Mouse (Mus musculus): Measurements from ENCODE around the gene Gm10719.
"Not testable (repeated sequence)": the region's sequence is repeated elsewhere in the genome, so short reads cannot be mapped to it uniquely, and the experiment has no call there.

DNA sequence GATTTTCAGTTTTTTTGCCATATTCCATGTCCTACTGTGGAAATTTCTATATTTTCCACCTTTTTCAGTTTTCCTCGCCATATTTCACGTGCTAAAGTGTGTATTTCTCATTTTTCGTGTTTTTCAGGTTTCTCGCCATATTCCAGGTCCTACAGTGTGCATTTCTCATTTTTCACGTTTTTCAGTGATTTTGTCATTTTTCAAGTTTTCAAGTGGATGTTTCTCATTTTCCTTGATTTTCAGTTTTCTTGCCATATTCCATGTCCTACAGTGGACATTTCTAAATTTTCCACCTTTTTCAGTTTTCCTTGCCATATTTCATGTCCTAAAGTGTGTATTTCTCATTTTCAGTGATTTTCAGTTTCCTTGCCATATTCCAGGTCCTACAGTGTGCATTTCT lies 8.9 kb downstream of the Gm10719 start:
- TF ChIP-seq CTCF (IDR thresholded peaks at IDR 0.05; ENCODE audit: extremely low read depth, insufficient read depth, insufficient read length, insufficient replicate concordance); POLR2A (IDR thresholded peaks at IDR 0.05; ENCODE audit: low read depth, low read length): not testable (repeated sequence)
